In the genomic region with DNA sequence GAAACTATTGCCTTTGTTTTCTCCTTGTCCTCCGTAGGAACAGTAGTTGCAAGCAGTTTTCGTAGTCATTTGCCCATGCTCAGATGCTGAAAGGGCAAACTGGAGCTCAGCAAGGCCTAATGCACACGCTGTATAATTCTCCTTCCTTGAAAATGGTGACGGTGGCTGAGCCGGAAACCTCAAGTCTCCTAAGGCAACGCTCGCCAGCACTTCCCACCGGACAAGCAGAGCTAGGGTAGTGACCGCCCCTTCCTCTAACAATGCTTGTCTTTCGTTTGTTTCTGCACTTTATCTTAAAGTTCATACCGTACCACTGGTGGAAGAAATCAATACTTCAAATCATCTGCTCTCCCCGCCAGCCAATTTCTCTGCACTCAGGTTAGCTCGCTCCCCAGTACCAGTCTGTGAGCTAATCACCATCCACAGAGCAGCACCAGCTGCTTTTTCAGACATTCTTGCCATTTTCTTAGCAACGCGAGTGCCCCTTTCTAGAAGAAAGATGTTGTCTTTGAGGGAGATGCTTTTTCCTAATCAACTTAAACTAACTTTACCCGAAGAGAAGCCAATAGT, we compare ENCODE assay signal across 8 mouse cellular contexts.
DNase-seq lines count a peak whose midpoint lies in the region; ATAC-seq and TF ChIP-seq lines count a peak whose summit lies in the region.

No protein-coding gene starts in this region.

- 11% methylated on average over 16 of the region's 16 CpGs for WGBS in kidney, embryonic 14.5 days
- WGBS in kidney, adult 2 months: 53% methylated on average over 16 of the region's 16 CpGs
- 18% methylated on average over 16 of the region's 16 CpGs for WGBS in embryonic facial prominence, embryonic 15.5 days
- WGBS in limb, embryonic 11.5 days: 4% methylated on average over 16 of the region's 16 CpGs
- WGBS in neural tube, embryonic 14.5 days: 6% methylated on average over 16 of the region's 16 CpGs

- TF ChIP-seq POLR2A in kidney, adult 2 months (IDR thresholded peaks at IDR 0.05; ENCODE audit: low read depth, low read length): no peak

- H3K27ac ChIP-seq in kidney, embryonic 14.5 days (ENCODE audit: low read depth, low read length): no peak overlapping the region
- H3K27ac ChIP-seq in kidney, adult 2 months (ENCODE audit: insufficient read depth, low read depth, low read length): no peak overlapping the region
- no peak overlapping the region for H3K27ac ChIP-seq in embryonic facial prominence, embryonic 15.5 days (replicated peaks)
- no peak overlapping the region for H3K27ac ChIP-seq in limb, embryonic 11.5 days (replicated peaks; ENCODE audit: low read depth, low read length)
- no peak overlapping the region for H3K27ac ChIP-seq in neural tube, embryonic 14.5 days (ENCODE audit: low read depth, low read length)

- intact Hi-C loops in left cerebral cortex, postnatal 10 days (cut with DNase I): no loop called here
- intact Hi-C loops in gastrocnemius, postnatal 14 days (cut with DNase I; ENCODE audit: low total_unique reads): no loop called here

- H3K4me2 ChIP-seq in kidney, embryonic 14.5 days (replicated peaks; ENCODE audit: low read depth, low read length): peak overlapping the region; percentile 100
- H3K4me2 ChIP-seq in embryonic facial prominence, embryonic 15.5 days (replicated peaks): peak overlapping the region; percentile 99; the same call in 1 of the 2 replicates
- H3K4me2 ChIP-seq in limb, embryonic 11.5 days (ENCODE audit: low read depth, severe bottlenecking): peak overlapping the region; percentile 98
- H3K4me2 ChIP-seq in neural tube, embryonic 14.5 days (ENCODE audit: low read depth, low read length): peak overlapping the region; percentile 100

- DNase-seq in kidney, adult 2 months: no peak
- peak; percentile 53 for DNase-seq in limb, embryonic 11.5 days (ENCODE audit: low spot score)
- no peak for DNase-seq in left cerebral cortex, postnatal 10 days (ENCODE audit: extremely low spot score in 1 of 2, low spot score in 2 of 2)
- DNase-seq in cerebellum, postnatal 25 days: no peak
- DNase-seq in gastrocnemius, postnatal 14 days: no peak

- H3K36me3 ChIP-seq in kidney, embryonic 14.5 days (ENCODE audit: control insufficient read depth, insufficient read depth, low read length): no peaks in the 10 kb centered on the region
- no peaks in the 10 kb centered on the region for H3K36me3 ChIP-seq in kidney, adult 2 months (ENCODE audit: control insufficient read depth, insufficient read depth, low read length)
- H3K36me3 ChIP-seq in embryonic facial prominence, embryonic 15.5 days: no peaks in the 10 kb centered on the region
- H3K36me3 ChIP-seq in limb, embryonic 11.5 days (ENCODE audit: control insufficient read depth, insufficient read depth, low read length): no peaks in the 10 kb centered on the region
- no peaks in the 10 kb centered on the region for H3K36me3 ChIP-seq in neural tube, embryonic 14.5 days (ENCODE audit: control insufficient read depth, insufficient read depth, low read length)

- H3K27me3 ChIP-seq in kidney, embryonic 14.5 days (ENCODE audit: control insufficient read depth, insufficient read depth, low read length): peaks cover 25% of the 10 kb centered on the region
- 0 out of 2 replicates have a peak, but pooled peaks cover 3% of the 10 kb centered on the region for H3K27me3 ChIP-seq in kidney, adult 2 months (replicated peaks; ENCODE audit: control insufficient read depth, insufficient read depth, low read length)
- H3K27me3 ChIP-seq in embryonic facial prominence, embryonic 15.5 days: peaks cover 55% of the 10 kb centered on the region
- peaks cover 24% of the 10 kb centered on the region for H3K27me3 ChIP-seq in limb, embryonic 11.5 days (ENCODE audit: control insufficient read depth, insufficient read depth, low read length)
- peaks cover 9% of the 10 kb centered on the region for H3K27me3 ChIP-seq in neural tube, embryonic 14.5 days (ENCODE audit: control insufficient read depth, insufficient read depth, low read length)

- 0 out of 2 replicates have a peak, but pooled peaks cover 5% of the 10 kb centered on the region for H3K4me1 ChIP-seq in kidney, embryonic 14.5 days (ENCODE audit: control insufficient read depth, insufficient read depth, low read length)
- no peaks in the 10 kb centered on the region; the same call in 1 of the 2 replicates for H3K4me1 ChIP-seq in kidney, adult 2 months (ENCODE audit: control insufficient read depth, insufficient read depth, low read length)
- H3K4me1 ChIP-seq in embryonic facial prominence, embryonic 15.5 days: peaks cover 33% of the 10 kb centered on the region
- peaks cover 18% of the 10 kb centered on the region for H3K4me1 ChIP-seq in limb, embryonic 11.5 days (ENCODE audit: control insufficient read depth, insufficient read depth, low read length)
- H3K4me1 ChIP-seq in neural tube, embryonic 14.5 days (ENCODE audit: control insufficient read depth, insufficient read depth, low read length): peaks cover 4% of the 10 kb centered on the region; the same call in 1 of the 2 replicates

- TF ChIP-seq CTCF in kidney, adult 2 months (conservative IDR thresholded peaks at IDR 0.05; ENCODE audit: insufficient read depth, insufficient read length, low read depth, low read length): no peak

- H3K9ac ChIP-seq in kidney, embryonic 14.5 days (ENCODE audit: low read depth, low read length): no peak overlapping the region
- H3K9ac ChIP-seq in embryonic facial prominence, embryonic 15.5 days: no peak overlapping the region
- H3K9ac ChIP-seq in limb, embryonic 11.5 days (ENCODE audit: low read length): no peak overlapping the region
- H3K9ac ChIP-seq in neural tube, embryonic 14.5 days (replicated peaks; ENCODE audit: low read depth, low read length): 0 out of 2 replicates have a peak overlapping the region, but pooled peaks have one; percentile 63

- peak overlapping the region; percentile 69; the same call in 1 of the 2 replicates for H3K4me3 ChIP-seq in kidney, embryonic 14.5 days (ENCODE audit: low read length)
- no peak overlapping the region for H3K4me3 ChIP-seq in kidney, adult 2 months (ENCODE audit: insufficient read depth, low read depth, low read length)
- H3K4me3 ChIP-seq in embryonic facial prominence, embryonic 15.5 days (replicated peaks): peak overlapping the region; percentile 75
- peak overlapping the region; percentile 61 for H3K4me3 ChIP-seq in limb, embryonic 11.5 days (ENCODE audit: low read depth, low read length)
- peak overlapping the region; percentile 64 for H3K4me3 ChIP-seq in neural tube, embryonic 14.5 days (ENCODE audit: low read depth, low read length)

- H3K9me3 ChIP-seq in kidney, embryonic 14.5 days (ENCODE audit: control insufficient read depth, low read length): no peaks in the 10 kb centered on the region
- no peaks in the 10 kb centered on the region for H3K9me3 ChIP-seq in embryonic facial prominence, embryonic 15.5 days (replicated peaks)
- no peaks in the 10 kb centered on the region for H3K9me3 ChIP-seq in limb, embryonic 11.5 days (ENCODE audit: control insufficient read depth, low read length)
- H3K9me3 ChIP-seq in neural tube, embryonic 14.5 days (ENCODE audit: control insufficient read depth, low read length): no peaks in the 10 kb centered on the region

- no peak for ATAC-seq in kidney, embryonic 14.5 days (ENCODE audit: low FRiP score, low TSS enrichment)
- ATAC-seq in embryonic facial prominence, embryonic 15.5 days (ENCODE audit: insufficient number of reproducible peaks, low FRiP score, low TSS enrichment, low read depth): no peak
- ATAC-seq in limb, embryonic 11.5 days (ENCODE audit: insufficient number of reproducible peaks, low FRiP score, low TSS enrichment, low read depth): no peak
- no peak for ATAC-seq in neural tube, embryonic 14.5 days (ENCODE audit: low read depth)
